Mouse (Mus musculus) CH12.LX (cell line): ENCODE results near the gene Pdlim5. TPM values are rescaled to one million over a fixed set of nuclear protein-coding genes. Genes with fewer than 3 reads are reported as not detected.

Experiments used
- DNase-seq: peaks from one replicate; pipeline ENCODE4 v3.0.0-alpha.2; 2013; ENCODE audit errors: extremely low read depth
- H3K27ac ChIP-seq: 2 replicates; pipeline ENCODE4 v1.5.1; 2012; ENCODE audit warnings: low read depth, mild to moderate bottlenecking, control low read depth, moderate library complexity; ENCODE audit not compliant: insufficient read depth
- H3K27me3 ChIP-seq: replicated peaks from 2 replicates; pipeline ENCODE3; 2012; ENCODE audit warnings: inconsistent platforms
- H3K36me3 ChIP-seq, 2 experiments: replicated peaks in 1 of 2; 2 replicates each; pipeline versions ENCODE3 to v1.6.1; 2012; ENCODE audit warnings: inconsistent platforms in 1 of 2, low read length in 1 of 2, mild to moderate bottlenecking in 1 of 2, mixed read lengths in 1 of 2, moderate library complexity in 1 of 2; ENCODE audit not compliant: control insufficient read depth in 1 of 2, insufficient read depth in 1 of 2
- H3K4me1 ChIP-seq, 2 experiments: 2 replicates each; pipeline ENCODE4 v1.6.1; 2012; ENCODE audit warnings: inconsistent platforms in 1 of 2, moderate library complexity in 1 of 2; ENCODE audit not compliant: insufficient read depth in 2 of 2, control insufficient read depth in 1 of 2
- H3K4me2 ChIP-seq: 2 replicates; pipeline ENCODE4 v1.6.1; 2012; ENCODE audit warnings: low read depth, mild to moderate bottlenecking, control low read depth; ENCODE audit not compliant: poor library complexity, insufficient read depth, severe bottlenecking
- H3K4me3 ChIP-seq, 3 experiments: fragments of 150-350 bp in 1 of 3; sonication (generic) in 1 of 3; replicated peaks in 1 of 3; 2 replicates each; pipeline versions ENCODE3 to v1.5.1; 2011 to 2012; ENCODE audit warnings: low read depth in 2 of 3, low read length in 2 of 3, mild to moderate bottlenecking in 2 of 3, moderate library complexity in 2 of 3, control low read depth in 1 of 3, improper control_type of control experiment in 1 of 3, inconsistent platforms in 1 of 3, mixed read lengths in 1 of 3; ENCODE audit not compliant: poor library complexity in 1 of 3
- H3K79me2 ChIP-seq: replicated peaks from 2 replicates; pipeline ENCODE4 v1.6.1; 2012; ENCODE audit warnings: mild to moderate bottlenecking, moderate library complexity; ENCODE audit not compliant: control insufficient read depth, poor library complexity, insufficient read depth, severe bottlenecking; ENCODE audit errors: extremely low read depth
- H3K9ac ChIP-seq: 2 replicates; pipeline ENCODE4 v1.6.1; 2012; ENCODE audit warnings: low read depth, mild to moderate bottlenecking, control low read depth, moderate library complexity; ENCODE audit not compliant: insufficient read depth
- H3K9me3 ChIP-seq: replicated peaks from 2 replicates; pipeline ENCODE3; 2012; ENCODE audit warnings: low read length, inconsistent platforms, mixed read lengths
- CHD1 ChIP-seq: IDR thresholded peaks from 2 replicates; pipeline ENCODE4 v1.6.1; 2012; ENCODE audit warnings: low read depth, low read length, improper control_type of control experiment, inconsistent platforms
- CHD2 ChIP-seq: IDR thresholded peaks from 2 replicates; pipeline ENCODE4 v1.6.1; 2011; ENCODE audit warnings: low read length, improper control_type of control experiment
- EP300 ChIP-seq: IDR thresholded peaks from 2 replicates; pipeline ENCODE4 v1.6.1; 2011; ENCODE audit warnings: low read length, improper control_type of control experiment
- ETS1 ChIP-seq: conservative IDR thresholded peaks from 2 replicates; pipeline ENCODE4 v1.6.1; 2012; ENCODE audit warnings: low read depth, mild to moderate bottlenecking, inconsistent platforms, low read length, improper control_type of control experiment, moderate library complexity
- GABPA ChIP-seq: IDR thresholded peaks from 2 replicates; pipeline ENCODE4 v1.6.1; 2012; ENCODE audit warnings: low read depth, low read length, improper control_type of control experiment, inconsistent platforms; ENCODE audit not compliant: insufficient replicate concordance
- HCFC1 ChIP-seq: IDR thresholded peaks from 2 replicates; pipeline ENCODE4 v1.6.1; 2012; ENCODE audit warnings: low read depth, mild to moderate bottlenecking, inconsistent platforms, low read length, improper control_type of control experiment
- JUN ChIP-seq: IDR thresholded peaks from 2 replicates; pipeline ENCODE4 v1.6.1; 2011; ENCODE audit warnings: low read depth, mild to moderate bottlenecking, low read length, improper control_type of control experiment, moderate library complexity; ENCODE audit not compliant: insufficient read depth
- MXI1 ChIP-seq: IDR thresholded peaks from 2 replicates; pipeline ENCODE4 v1.6.1; 2011; ENCODE audit warnings: mild to moderate bottlenecking, low read depth, low read length, improper control_type of control experiment
- MYC ChIP-seq: IDR thresholded peaks from 2 replicates; pipeline ENCODE4 v1.6.1; 2011; ENCODE audit warnings: low read depth, mild to moderate bottlenecking, improper control_type of control experiment, low read length
- NELFE ChIP-seq: IDR thresholded peaks from 2 replicates; pipeline ENCODE4 v1.6.1; 2011; ENCODE audit warnings: low read depth, low read length, improper control_type of control experiment
- NRF1 ChIP-seq: IDR thresholded peaks from 2 replicates; pipeline ENCODE4 v1.6.1; 2014; ENCODE audit warnings: low read depth, mild to moderate bottlenecking, inconsistent platforms, low read length, improper control_type of control experiment, moderate library complexity
- POLR2A ChIP-seq: IDR thresholded peaks from 2 replicates; pipeline ENCODE4 v1.6.1; 2011; ENCODE audit warnings: low read depth, mild to moderate bottlenecking, improper control_type of control experiment, low read length
- POLR2AphosphoS2 ChIP-seq: IDR thresholded peaks from 2 replicates; pipeline ENCODE4 v1.6.1; 2011; ENCODE audit warnings: low read depth, low read length, improper control_type of control experiment
- RCOR1 ChIP-seq: conservative IDR thresholded peaks from 2 replicates; pipeline ENCODE4 v1.6.1; 2012; ENCODE audit warnings: low read depth, mild to moderate bottlenecking, inconsistent platforms, low read length, improper control_type of control experiment
- SMC3 ChIP-seq: IDR thresholded peaks from 2 replicates; pipeline ENCODE4 v1.6.1; 2011; ENCODE audit warnings: low read depth, low read length, improper control_type of control experiment
- TBP ChIP-seq: conservative IDR thresholded peaks from 2 replicates; pipeline ENCODE4 v1.6.1; 2011; ENCODE audit warnings: low read depth, low read length, improper control_type of control experiment
- TCF12 ChIP-seq: IDR thresholded peaks from 2 replicates; pipeline ENCODE4 v1.6.1; 2014; ENCODE audit warnings: low read depth, mild to moderate bottlenecking, inconsistent platforms, low read length, improper control_type of control experiment
- USF2 ChIP-seq: conservative IDR thresholded peaks from 2 replicates; pipeline ENCODE4 v1.6.1; 2011; ENCODE audit warnings: low read depth, low read length, improper control_type of control experiment
- ZKSCAN1 ChIP-seq: IDR thresholded peaks from 2 replicates; pipeline ENCODE4 v1.6.1; 2012; ENCODE audit warnings: low read depth, inconsistent platforms, low read length, improper control_type of control experiment, borderline replicate concordance
- dilution Hi-C: fragments of 300-500 bp; cut with MboI; formaldehyde crosslinking; loops from 2 replicates; pipeline ENCODE4 v1.14.3; 2020; ENCODE audit warnings: low sequenced_read_pairs; ENCODE audit not compliant: extremely low pct_unique_long_range_greater_than_20kb, extremely low pct_ligation_motif_present
- in situ Hi-C: fragments of 300-500 bp; cut with MboI; formaldehyde crosslinking; loops from 3 replicates; pipeline ENCODE4 v1.14.3; 2019; ENCODE audit warnings: low sequenced_read_pairs, low pct_ligation_motif_present, low pct_unique_long_range_greater_than_20kb, mixed read lengths
- polyA plus RNA-seq: library from polyadenylated mRNA; unstranded; fragments of >175 nt; gene quantifications from 2 replicates; pipeline ENCODE4 v1.2.1, GENCODE M21; 2012; ENCODE audit warnings: low read depth; ENCODE audit not compliant: insufficient read length
- total RNA-seq, 2 experiments: library from RNA; depleted of rRNA; stranded (reverse); fragments of 300-350 nt in 1 of 2; fragments of >200 nt in 1 of 2; gene quantifications; 2 replicates each; pipeline ENCODE4 v1.2.3; 2012 to 2014

The Pdlim5 gene
- total and polyA plus RNA-seq, 3 experiments = 22.0 to 24.6 (median 22.8) TPM

GRCm38 (mm10) chr3:142436212-142436611 lies 40.7 kb upstream of the Pdlim5 start:
- TF ChIP-seq NELFE = no peak
- no peak for TF ChIP-seq ZKSCAN1
- no peak for TF ChIP-seq CHD1
- TF ChIP-seq EP300 = no peak
- TF ChIP-seq TCF12 = no peak
- no peak for TF ChIP-seq MXI1
- no peak for TF ChIP-seq RCOR1
- no peak for TF ChIP-seq ETS1
- no peak for TF ChIP-seq CHD2
- TF ChIP-seq MYC = no peak
- no peak for TF ChIP-seq POLR2A
- no peak for TF ChIP-seq TBP
- TF ChIP-seq USF2 = no peak
- TF ChIP-seq POLR2AphosphoS2 = no peak
- TF ChIP-seq NRF1 = no peak
- no peak for TF ChIP-seq JUN
- TF ChIP-seq, all 38 proteins: peak for 0
- DNase-seq = no peak
- Histone ChIP-seq H3K4me1 (peaks cover 2 to 5% of the 10 kb centered on the region in 2 experiments; a peak in 3 of 4 replicates), H3K27ac (no peak overlapping the region), H3K4me2 (no peak overlapping the region), H3K36me3 (no peaks in the 10 kb centered on the region), H3K27me3 (no peaks in the 10 kb centered on the region), H3K9ac (no peak overlapping the region), H3K9me3 (no peaks in the 10 kb centered on the region), H3K79me2 (no peaks in the 10 kb centered on the region), H3K4me3 (no peak overlapping the region)
- in situ Hi-C loops (no loop called here), dilution Hi-C loops (no loop called here)

GRCm38 (mm10) chr3:142434786-142435168 lies 39.3 kb upstream of the Pdlim5 start:
- dilution Hi-C loops (no loop called here), in situ Hi-C loops (no loop called here)
- TF ChIP-seq HCFC1 (no peak), SMC3 (no peak), GABPA (no peak), ETS1 (no peak), POLR2AphosphoS2 (no peak)
- Histone ChIP-seq H3K27me3 (no peaks in the 10 kb centered on the region), H3K27ac (no peak overlapping the region), H3K9ac (no peak overlapping the region), H3K36me3 (no peaks in the 10 kb centered on the region), H3K4me3 (no peak overlapping the region), H3K79me2 (no peaks in the 10 kb centered on the region), H3K9me3 (no peaks in the 10 kb centered on the region), H3K4me2 (no peak overlapping the region), H3K4me1 (peaks cover 2 to 5% of the 10 kb centered on the region in 2 experiments; a peak in 3 of 4 replicates)
- no peak for DNase-seq
